Mouse (Mus musculus): Measurements from ENCODE around the gene Mrps7.

GRCm38 (mm10) chr11:115601174-115601573, 2.6 kb upstream of the Mrps7 start:
- TF ChIP-seq CTCF (IDR thresholded peaks at IDR 0.05; ENCODE audit: control insufficient read depth, insufficient read depth, insufficient replicate concordance, low read depth, low read length) (no peak), POLR2A (IDR thresholded peaks at IDR 0.05; ENCODE audit: control insufficient read depth, low read depth, low read length) (no peak)

Data from testis, adult 2 months (tissue).